In the genomic region with DNA sequence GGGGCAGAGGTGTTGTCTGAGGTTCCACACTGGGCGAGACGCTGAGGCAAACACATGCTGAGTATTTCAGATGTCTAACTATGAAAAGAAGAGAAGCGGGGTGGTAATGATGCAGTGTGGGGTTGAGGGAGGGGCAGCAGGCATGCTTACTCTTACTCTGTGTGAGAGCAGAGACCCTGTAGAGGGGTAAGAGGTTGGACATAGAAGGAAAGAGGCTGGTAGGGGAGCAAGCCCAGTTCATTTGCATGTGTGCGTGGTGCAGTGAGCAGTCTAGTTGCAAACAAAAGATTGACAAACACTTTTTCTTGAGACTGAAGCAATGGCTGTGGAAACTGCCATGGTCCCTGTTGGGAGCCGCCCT, we compare ENCODE assay signal across 14 mouse cellular contexts.
"Had no signal": no experiment of that assay in that cellular context is flagged by ENCODE, and none has a peak within 500 bp of the region (broad histone marks: within the 10 kb centered on the region; RNA-seq: fewer than 3 reads in every experiment).

No protein-coding gene starts in this region.

- H3K4me3 ChIP-seq: intestine, embryonic 15.5 days; kidney, embryonic 15.5 days; limb, embryonic 12.5 days; liver, embryonic 13.5 days; megakaryocyte, embryonic 14.5 days; midbrain, embryonic 12.5 days; stomach, embryonic 15.5 days had no signal

- ATAC-seq: liver, postnatal 0 days; midbrain, embryonic 16.5 days had no signal

- H3K9ac ChIP-seq: intestine, embryonic 15.5 days; kidney, embryonic 15.5 days; limb, embryonic 12.5 days; liver, embryonic 13.5 days; liver, postnatal 0 days; midbrain, embryonic 12.5 days; stomach, embryonic 15.5 days had no signal

- H3K27me3 ChIP-seq: intestine, embryonic 15.5 days; limb, embryonic 12.5 days; liver, embryonic 13.5 days; megakaryocyte, embryonic 14.5 days; midbrain, embryonic 12.5 days; stomach, embryonic 15.5 days had no signal

- H3K27ac ChIP-seq: intestine, embryonic 15.5 days; kidney, embryonic 15.5 days; limb, embryonic 12.5 days; liver, embryonic 13.5 days; macrophage; midbrain, embryonic 12.5 days; stomach, embryonic 15.5 days had no signal

- H3K36me3 ChIP-seq: intestine, embryonic 15.5 days; kidney, embryonic 15.5 days; limb, embryonic 12.5 days; liver, embryonic 13.5 days; midbrain, embryonic 12.5 days; stomach, embryonic 15.5 days had no signal

- DNase-seq: kidney, adult 2 months; kidney, postnatal 25 days; liver, embryonic 13.5 days; liver, postnatal 0 days; right cerebral cortex, postnatal 14 days; thymus, postnatal 4 days had no signal

- H3K9me3 ChIP-seq: intestine, embryonic 15.5 days; kidney, embryonic 15.5 days; limb, embryonic 12.5 days; liver, embryonic 13.5 days; midbrain, embryonic 12.5 days; stomach, embryonic 15.5 days had no signal

- H3K4me1 ChIP-seq: intestine, embryonic 15.5 days; liver, embryonic 13.5 days; megakaryocyte, embryonic 14.5 days; midbrain, embryonic 12.5 days had no signal

- H3K4me2 ChIP-seq: intestine, embryonic 15.5 days; kidney, embryonic 15.5 days; limb, embryonic 12.5 days; liver, embryonic 13.5 days; midbrain, embryonic 12.5 days; stomach, embryonic 15.5 days had no signal
